Mouse (Mus musculus) E14TG2a.4 (cell line): ENCODE results near the gene Ceacam19.

Experiments
- CTCF ChIP-seq: conservative IDR thresholded peaks from 2 replicates; pipeline ENCODE4 v1.5.1; 2014; ENCODE audit warnings: low read length
- POU5F1 ChIP-seq: IDR thresholded peaks from 2 replicates; pipeline ENCODE4 v1.6.1; 2014; ENCODE audit warnings: low read length, borderline replicate concordance

DNA sequence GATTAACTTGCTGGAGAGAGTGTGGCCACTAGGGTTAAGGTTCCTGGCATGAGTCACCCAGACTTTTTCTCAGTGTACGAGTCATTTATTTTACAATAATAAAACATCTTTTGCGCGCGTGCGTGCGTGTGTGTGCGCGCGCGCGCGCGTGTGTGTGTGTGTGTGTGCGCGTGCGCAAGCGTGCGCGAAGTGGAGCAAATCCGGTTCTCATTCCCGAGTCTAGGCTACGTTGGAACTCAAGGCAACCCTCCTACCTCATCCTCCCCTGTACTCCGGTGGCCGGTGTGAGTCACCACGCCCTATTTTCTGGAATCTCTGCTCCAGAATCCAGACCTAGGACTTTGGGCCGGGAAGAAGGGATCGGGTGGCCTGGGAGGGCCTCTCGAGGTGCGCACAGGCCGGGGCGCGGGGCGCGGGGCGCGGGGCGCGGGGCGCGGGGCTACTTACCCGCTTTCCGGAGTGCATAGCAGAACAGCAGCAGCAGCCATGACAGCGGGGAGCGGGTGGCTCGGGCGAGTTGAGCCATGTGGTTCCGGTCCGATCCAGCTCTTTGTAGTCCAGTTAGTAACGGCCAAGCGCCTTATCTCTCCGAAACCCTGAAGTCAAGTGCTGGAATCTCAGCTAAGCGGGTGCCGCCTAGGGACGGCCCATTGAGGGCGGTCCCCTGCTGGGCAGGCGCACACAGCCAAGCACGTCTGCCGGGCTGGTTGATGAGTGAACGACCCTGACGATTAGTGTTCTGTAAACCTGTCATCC, 32.9 kb upstream of the Ceacam19 start, which contains the start of gene Pvr:
- no peak for TF ChIP-seq CTCF
- TF ChIP-seq POU5F1 = no peak
